Mouse (Mus musculus): ENCODE data around the gene Adgrg1. TPM values are rescaled to one million over a fixed set of nuclear protein-coding genes. Genes with fewer than 3 reads are reported as not detected.

Gene Adgrg1
- polyA plus RNA-seq, 2 experiments, result 41.1 to 46.8 TPM

- Histone ChIP-seq H3K4me1 (replicated peaks; ENCODE audit: control insufficient read depth in 2 of 2, insufficient read depth in 2 of 2, low read length in 1 of 2) (peaks cover 39 to 45% of the 10 kb centered on the region in 2 experiments), H3K4me2 (ENCODE audit: low read depth) (peak overlapping the region; percentile 99), H3K27me3 (ENCODE audit: control insufficient read depth, insufficient read depth, low read length) (no peaks in the 10 kb centered on the region), H3K36me3 (replicated peaks; ENCODE audit: control insufficient read depth, insufficient read depth, low read depth) (no peaks in the 10 kb centered on the region; the same call in 1 of the 2 replicates), H3K4me3 (ENCODE audit: insufficient read depth in 1 of 2, low read depth in 2 of 2, low read length in 2 of 2) (peak overlapping the region; percentile 87 to 95), H3K9ac (replicated peaks) (peak overlapping the region; percentile 99), H3K9me3 (ENCODE audit: control insufficient read depth, low read length) (no peaks in the 10 kb centered on the region), H3K27ac (peak overlapping the region; percentile 98)
- TF ChIP-seq EP300 (IDR thresholded peaks at IDR 0.05; ENCODE audit: low read depth) (no peak), CTCF (IDR thresholded peaks at IDR 0.05; ENCODE audit: low read depth) (0 out of 2 replicates have a peak, but pooled peaks have one; percentile 8)
- ATAC-seq (ENCODE audit: insufficient read depth) (peak; percentile 85), DNase-seq (ENCODE audit: low read depth in 3 of 3, low spot score in 3 of 3) (peak; percentile 79 to 85 (median 83))
- 11% methylated on average over 10 of the region's 10 CpGs for WGBS (ENCODE audit: insufficient replicate concordance)
These were observed 9.4 kb downstream of the Adgrg1 start for GRCm38 (mm10) chr8:94983881-94984516.

GRCm38 (mm10) chr8:94985023-94985422, 10.5 kb downstream of the Adgrg1 start:
- Histone ChIP-seq H3K9ac (replicated peaks) (peak overlapping the region; percentile 99), H3K9me3 (ENCODE audit: control insufficient read depth, low read length) (no peaks in the 10 kb centered on the region), H3K36me3 (replicated peaks; ENCODE audit: control insufficient read depth, insufficient read depth, low read depth) (peaks cover 3% of the 10 kb centered on the region), H3K4me3 (ENCODE audit: insufficient read depth in 1 of 2, low read depth in 2 of 2, low read length in 2 of 2) (peak overlapping the region; percentile 87 to 95), H3K4me1 (replicated peaks; ENCODE audit: control insufficient read depth in 2 of 2, insufficient read depth in 2 of 2, low read length in 1 of 2) (peaks cover 46 to 50% of the 10 kb centered on the region in 2 experiments), H3K4me2 (ENCODE audit: low read depth) (peak overlapping the region; percentile 99), H3K27ac (peak overlapping the region; percentile 98), H3K27me3 (ENCODE audit: control insufficient read depth, insufficient read depth, low read length) (no peaks in the 10 kb centered on the region)
- WGBS (ENCODE audit: insufficient replicate concordance), result 8% methylated on average over 6 of the region's 6 CpGs
- TF ChIP-seq CTCF (IDR thresholded peaks at IDR 0.05; ENCODE audit: low read depth), result peak; percentile 88
- TF ChIP-seq EP300 (IDR thresholded peaks at IDR 0.05; ENCODE audit: low read depth), result peak; percentile 62; the same call in 1 of the 2 replicates
- DNase-seq (ENCODE audit: low read depth in 3 of 3, low spot score in 3 of 3) (peak in 2 of 3 experiments; percentile 49 to 89), ATAC-seq (ENCODE audit: insufficient read depth) (peak; percentile 78)

- Histone ChIP-seq H3K4me1 (replicated peaks; ENCODE audit: control insufficient read depth in 2 of 2, insufficient read depth in 2 of 2, low read length in 1 of 2) (peaks cover 58 to 59% of the 10 kb centered on the region in 2 experiments), H3K9me3 (ENCODE audit: control insufficient read depth, low read length) (no peaks in the 10 kb centered on the region), H3K4me2 (ENCODE audit: low read depth) (peak overlapping the region; percentile 99), H3K4me3 (ENCODE audit: insufficient read depth in 1 of 2, low read depth in 2 of 2, low read length in 2 of 2) (peak overlapping the region; percentile 87 to 95), H3K27ac (peak overlapping the region; percentile 98), H3K9ac (replicated peaks) (peak overlapping the region; percentile 99), H3K36me3 (replicated peaks; ENCODE audit: control insufficient read depth, insufficient read depth, low read depth) (peaks cover 3% of the 10 kb centered on the region), H3K27me3 (ENCODE audit: control insufficient read depth, insufficient read depth, low read length) (no peaks in the 10 kb centered on the region)
- peak; percentile 5; the same call in 1 of the 2 replicates for TF ChIP-seq CTCF (IDR thresholded peaks at IDR 0.05; ENCODE audit: low read depth)
- TF ChIP-seq EP300 (IDR thresholded peaks at IDR 0.05; ENCODE audit: low read depth), result no peak
- WGBS (ENCODE audit: insufficient replicate concordance), result 7% methylated on average over 5 of the region's 5 CpGs
- no peak for ATAC-seq (ENCODE audit: insufficient read depth)
- DNase-seq (ENCODE audit: low read depth in 3 of 3, low spot score in 3 of 3), result no peak
These were observed 12.1 kb downstream of the Adgrg1 start for GRCm38 (mm10) chr8:94986676-94987075.

GRCm38 (mm10) chr8:94987553-94987952, 13.0 kb downstream of the Adgrg1 start:
- no peak for DNase-seq (ENCODE audit: low read depth in 3 of 3, low spot score in 3 of 3)
- Histone ChIP-seq H3K9me3 (ENCODE audit: control insufficient read depth, low read length) (no peaks in the 10 kb centered on the region), H3K9ac (replicated peaks) (peak overlapping the region; percentile 99), H3K27me3 (ENCODE audit: control insufficient read depth, insufficient read depth, low read length) (no peaks in the 10 kb centered on the region), H3K4me1 (replicated peaks; ENCODE audit: control insufficient read depth in 2 of 2, insufficient read depth in 2 of 2, low read length in 1 of 2) (peaks cover 58 to 64% of the 10 kb centered on the region in 2 experiments), H3K36me3 (replicated peaks; ENCODE audit: control insufficient read depth, insufficient read depth, low read depth) (peaks cover 6% of the 10 kb centered on the region), H3K4me3 (ENCODE audit: insufficient read depth in 1 of 2, low read depth in 2 of 2, low read length in 2 of 2) (peak overlapping the region; percentile 87 to 95), H3K4me2 (ENCODE audit: low read depth) (peak overlapping the region; percentile 99), H3K27ac (peak overlapping the region; percentile 98)
- TF ChIP-seq EP300 (IDR thresholded peaks at IDR 0.05; ENCODE audit: low read depth) (no peak), CTCF (IDR thresholded peaks at IDR 0.05; ENCODE audit: low read depth) (no peak)
- WGBS (ENCODE audit: insufficient replicate concordance), result 25% methylated on average over 7 of the region's 7 CpGs
- no peak for ATAC-seq (ENCODE audit: insufficient read depth)

DNA sequence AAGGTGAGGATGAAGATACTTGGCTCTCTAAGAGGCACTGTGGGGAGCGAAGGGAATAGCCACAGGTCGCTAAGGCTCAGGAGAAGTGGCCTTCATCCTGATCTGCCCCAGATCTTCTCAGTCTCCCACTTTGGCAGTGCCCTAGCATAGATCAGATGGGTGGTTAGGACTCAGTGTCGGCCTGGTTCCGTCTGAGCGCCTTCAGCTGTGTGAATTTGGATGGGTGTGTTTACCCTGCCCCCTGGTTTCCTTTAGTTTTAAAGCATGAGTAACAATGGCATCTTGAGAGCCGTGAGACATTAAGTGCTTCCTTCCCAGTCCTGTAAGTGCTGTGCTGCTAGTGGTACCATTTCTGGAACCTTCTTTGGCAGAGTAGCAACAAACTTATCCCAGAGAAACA, 14.1 kb downstream of the Adgrg1 start:
- Histone ChIP-seq H3K27ac (peak overlapping the region; percentile 24), H3K4me2 (ENCODE audit: low read depth) (peak overlapping the region; percentile 99), H3K9me3 (ENCODE audit: control insufficient read depth, low read length) (no peaks in the 10 kb centered on the region), H3K36me3 (replicated peaks; ENCODE audit: control insufficient read depth, insufficient read depth, low read depth) (peaks cover 14% of the 10 kb centered on the region), H3K27me3 (ENCODE audit: control insufficient read depth, insufficient read depth, low read length) (no peaks in the 10 kb centered on the region), H3K4me1 (replicated peaks; ENCODE audit: control insufficient read depth in 2 of 2, insufficient read depth in 2 of 2, low read length in 1 of 2) (peaks cover 48 to 55% of the 10 kb centered on the region in 2 experiments), H3K4me3 (ENCODE audit: insufficient read depth in 1 of 2, low read depth in 2 of 2, low read length in 2 of 2) (peak overlapping the region in 1 of 2 experiments; percentile 1; a peak in 1 of 4 replicates), H3K9ac (replicated peaks) (peak overlapping the region; percentile 41; the same call in 1 of the 2 replicates)
- DNase-seq (ENCODE audit: low read depth in 3 of 3, low spot score in 3 of 3), result no peak
- no peak for TF ChIP-seq CTCF (IDR thresholded peaks at IDR 0.05; ENCODE audit: low read depth)
- no peak for TF ChIP-seq EP300 (IDR thresholded peaks at IDR 0.05; ENCODE audit: low read depth)
- ATAC-seq (ENCODE audit: insufficient read depth), result no peak
- 39% methylated on average over 6 of the region's 6 CpGs for WGBS (ENCODE audit: insufficient replicate concordance)

Measured in liver, embryonic 14.5 days (tissue).